Mouse (Mus musculus): Measurements from ENCODE around the gene C1qtnf2. TPM values are rescaled to one million over a fixed set of nuclear protein-coding genes. Genes with fewer than 3 reads are reported as not detected.

C1qtnf2 gene
- total RNA-seq (2021) = 1 to 10 TPM; 1.8 to 2.2 TPM
- long read RNA-seq, experiment 1, partial matches to known transcripts = 0 of 4 reads
- long read RNA-seq, experiment 1, other reads (novel, unspliced or antisense) = 0 of 4 reads
- long read RNA-seq, experiment 2 = 0 reads

- intact Hi-C loops (cut with DNase I) = no loop called here
- peak within 1 kb of the TSS; percentile 44 for H3K4me3 ChIP-seq
- no peak for TF ChIP-seq CTCF (IDR thresholded peaks at IDR 0.05)
- no peak for DNase-seq (ENCODE audit: extremely low spot score in 1 of 2, low spot score in 2 of 2)
- no peak within 1 kb of the TSS for H3K27ac ChIP-seq
Observed at GRCm38 (mm10) chr11:43474225-43474774, at the start of gene C1qtnf2. Gene C1qtnf2 (plus strand): TSS chr11:43474276.

DNA sequence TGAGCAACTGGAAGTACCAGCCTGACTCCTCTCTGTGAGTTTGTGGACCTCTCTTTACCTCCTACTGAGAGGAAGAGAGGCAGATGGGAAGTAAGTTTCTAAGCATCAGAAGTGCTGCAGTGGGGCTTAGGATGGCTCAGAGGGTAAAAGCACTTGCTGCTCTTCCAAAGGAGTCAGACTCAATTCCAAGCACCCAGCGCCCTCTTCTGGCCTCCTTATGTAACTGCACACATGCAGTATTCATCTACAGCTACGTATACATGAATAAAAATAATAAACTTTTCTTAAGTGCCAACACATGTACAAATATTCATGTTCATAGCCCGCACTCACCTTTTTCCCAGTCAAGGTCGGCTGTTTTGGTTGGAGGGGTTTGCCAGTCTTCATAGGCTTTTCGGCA, 49.7 kb upstream of the C1qtnf2 start:
- no peak overlapping the region for H3K27ac ChIP-seq
- H3K4me3 ChIP-seq = no peak overlapping the region
- intact Hi-C loops (cut with DNase I) = no loop called here
- DNase-seq (ENCODE audit: extremely low spot score in 1 of 2, low spot score in 2 of 2) = no peak
- peak; percentile 42 for TF ChIP-seq CTCF (IDR thresholded peaks at IDR 0.05)

- no peak overlapping the region for H3K27ac ChIP-seq
- intact Hi-C loops (cut with DNase I) = no loop called here
- no peak for TF ChIP-seq CTCF (IDR thresholded peaks at IDR 0.05)
- peak overlapping the region; percentile 46 for H3K4me3 ChIP-seq
- DNase-seq (ENCODE audit: extremely low spot score in 1 of 2, low spot score in 2 of 2) = no peak
Observed at GRCm38 (mm10) chr11:43425166-43425709, 48.8 kb upstream of the C1qtnf2 start.

DNA sequence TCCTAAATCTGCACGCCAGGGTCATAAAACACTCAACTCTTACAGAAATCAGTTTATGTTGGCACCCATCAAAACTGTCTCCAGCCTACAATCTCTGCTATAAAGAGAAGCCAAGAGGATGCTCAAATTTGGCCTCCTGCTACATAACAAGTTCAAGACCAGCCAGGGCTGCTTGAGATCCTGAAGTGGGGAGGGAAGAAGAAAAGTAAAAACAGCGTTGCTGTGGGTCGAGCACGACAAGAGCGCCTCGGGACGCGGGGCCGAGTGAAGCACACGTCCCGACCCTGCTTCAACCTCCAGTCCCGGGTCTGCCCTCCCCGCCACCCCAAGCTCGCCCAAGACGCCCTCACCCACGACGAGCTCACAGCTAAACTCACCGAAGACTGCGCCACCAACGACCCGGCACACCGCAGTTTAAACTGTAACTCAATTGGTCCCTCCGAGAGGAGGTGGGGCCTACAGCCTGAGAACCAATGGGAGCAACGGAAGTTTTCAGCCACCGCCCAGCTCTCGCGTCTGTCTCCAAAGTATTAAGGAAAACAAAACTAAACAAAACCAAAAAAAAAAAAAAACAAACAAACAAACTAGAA, 48.2 kb upstream of the C1qtnf2 start, which contains the start of gene Pttg1:
TSS of gene Pttg1 (minus strand) at position 428 of the 590 bp plus-strand sequence.
- Histone ChIP-seq H3K27ac (peak within 1 kb of the TSS; percentile 45), H3K4me3 (peak within 1 kb of the TSS; percentile 46)
- TF ChIP-seq CTCF (IDR thresholded peaks at IDR 0.05) = no peak
- intact Hi-C loops (cut with DNase I) = no loop called here
- peak; percentile 63 to 68 for DNase-seq (ENCODE audit: extremely low spot score in 1 of 2, low spot score in 2 of 2)

GRCm38 (mm10) chr11:43426414-43426884, 47.6 kb upstream of the C1qtnf2 start:
- intact Hi-C loops (cut with DNase I) = no loop called here
- Histone ChIP-seq H3K4me3 (peak overlapping the region; percentile 46), H3K27ac (peak overlapping the region; percentile 45; the same call in 1 of the 2 replicates)
- no peak for TF ChIP-seq CTCF (IDR thresholded peaks at IDR 0.05)
- no peak for DNase-seq (ENCODE audit: extremely low spot score in 1 of 2, low spot score in 2 of 2)

DNA sequence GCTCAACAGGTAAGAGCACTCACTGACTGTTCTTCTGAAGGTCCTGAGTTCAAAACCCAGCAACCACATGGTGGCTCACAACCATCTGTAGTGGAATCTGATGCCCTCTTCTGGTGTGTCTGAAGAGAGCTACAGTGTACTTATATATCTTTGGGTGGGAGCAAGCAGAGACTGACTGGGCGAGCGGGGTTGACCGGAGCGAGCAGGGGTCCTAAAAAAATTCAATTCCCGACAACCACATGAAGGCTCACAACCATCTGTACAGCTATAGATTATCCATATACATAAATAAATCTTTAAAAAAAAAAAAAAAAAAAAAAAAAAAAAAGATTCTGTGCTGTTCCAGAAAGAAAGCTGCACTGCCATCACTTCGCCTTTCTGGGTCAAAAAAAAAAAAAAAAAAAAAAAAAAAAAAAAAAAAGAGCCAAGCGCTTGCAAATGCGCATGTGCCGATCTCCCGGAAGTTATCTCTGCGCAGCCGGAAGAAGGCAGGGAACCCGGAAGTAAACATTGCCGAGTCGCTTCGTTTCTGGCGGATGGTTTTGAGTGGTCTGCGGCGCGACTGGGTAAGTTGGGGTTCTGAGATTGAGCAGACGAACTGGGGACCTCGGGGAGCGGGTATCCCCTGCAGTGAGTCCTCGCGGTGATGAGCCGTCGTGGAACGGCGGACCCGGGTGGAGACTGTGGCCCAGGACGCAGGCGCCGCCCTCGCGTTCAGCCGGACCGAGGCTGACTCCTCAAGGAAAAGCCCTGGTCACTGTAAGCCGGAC, 40.6 kb upstream of the C1qtnf2 start, which contains the start of gene Slu7:
TSS of gene Slu7 (plus strand) at position 491 of the 770 bp plus-strand sequence.
- Histone ChIP-seq H3K27ac (peak within 1 kb of the TSS; percentile 84), H3K4me3 (peak within 1 kb of the TSS; percentile 63)
- TF ChIP-seq CTCF (IDR thresholded peaks at IDR 0.05) = peak; percentile 16
- DNase-seq (ENCODE audit: extremely low spot score in 1 of 2, low spot score in 2 of 2) = peak; percentile 63 to 66
- intact Hi-C loops (cut with DNase I) = no loop called here

- intact Hi-C loops (cut with DNase I) = no loop called here
- Histone ChIP-seq H3K27ac (peak overlapping the region; percentile 84), H3K4me3 (peak overlapping the region; percentile 63)
- no peak for TF ChIP-seq CTCF (IDR thresholded peaks at IDR 0.05)
- DNase-seq (ENCODE audit: extremely low spot score in 1 of 2, low spot score in 2 of 2) = no peak
Observed at GRCm38 (mm10) chr11:43434024-43434407, 40.1 kb upstream of the C1qtnf2 start.

DNA sequence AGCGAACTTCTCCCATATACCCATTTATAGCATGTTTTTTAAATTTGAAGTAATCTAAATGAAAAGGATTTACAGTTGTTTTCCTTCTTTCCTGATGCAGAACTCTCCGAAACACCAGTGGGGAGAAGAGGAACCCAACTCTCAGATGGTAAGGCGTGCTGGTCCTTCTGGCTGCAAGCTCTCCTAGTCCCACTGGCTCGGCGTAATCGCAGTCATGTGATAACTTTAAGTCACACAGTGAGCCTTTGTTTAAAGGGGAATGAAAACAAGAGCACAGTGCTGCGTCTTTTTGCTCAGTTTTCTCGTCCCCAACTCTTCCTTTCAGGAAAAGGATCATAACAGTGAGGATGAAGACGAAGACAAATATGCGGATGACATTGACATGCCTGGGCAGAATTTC, 33.0 kb upstream of the C1qtnf2 start:
- Histone ChIP-seq H3K4me3 (no peak overlapping the region), H3K27ac (no peak overlapping the region)
- intact Hi-C loops (cut with DNase I) = loop anchor here (5.0 kb wide), 1 partner anchor 241 kb away; the partner anchor contains the start of gene Pwwp2a
- TF ChIP-seq CTCF (IDR thresholded peaks at IDR 0.05) = no peak
- no peak for DNase-seq (ENCODE audit: extremely low spot score in 1 of 2, low spot score in 2 of 2)

DNA sequence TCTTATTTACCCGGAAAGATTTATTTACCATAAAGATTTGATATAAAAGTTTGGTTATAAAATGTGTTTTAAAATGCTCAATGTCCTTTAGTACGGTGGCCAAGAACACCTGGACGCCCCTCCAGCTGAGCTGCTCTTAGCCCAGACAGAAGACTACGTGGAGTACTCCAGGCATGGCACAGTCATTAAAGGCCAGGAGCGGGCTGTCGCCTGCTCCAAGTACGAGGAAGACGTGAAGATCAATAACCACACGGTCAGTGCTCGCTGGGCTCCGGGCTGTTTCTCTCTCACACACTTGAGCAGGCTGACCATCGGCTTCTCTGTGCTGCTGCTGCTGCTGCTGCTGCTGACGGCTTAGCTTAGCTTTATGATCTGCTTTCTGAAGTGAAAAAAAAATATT, 30.9 kb upstream of the C1qtnf2 start:
- H3K27ac ChIP-seq = no peak overlapping the region
- no peak for TF ChIP-seq CTCF (IDR thresholded peaks at IDR 0.05)
- DNase-seq (ENCODE audit: extremely low spot score in 1 of 2, low spot score in 2 of 2) = no peak
- intact Hi-C loops (cut with DNase I) = loop anchor here (5.0 kb wide), 1 partner anchor 239 kb away; the partner anchor contains the start of gene Pwwp2a
- no peak overlapping the region for H3K4me3 ChIP-seq

GRCm38 (mm10) chr11:43449916-43450315, 24.2 kb upstream of the C1qtnf2 start:
- H3K4me3 ChIP-seq = no peak overlapping the region
- intact Hi-C loops (cut with DNase I) = loop anchor here (5.0 kb wide), 2 partner anchors 42 to 282 kb away; no protein-coding TSS in a partner anchor
- DNase-seq (ENCODE audit: extremely low spot score in 1 of 2, low spot score in 2 of 2) = no peak
- TF ChIP-seq CTCF (IDR thresholded peaks at IDR 0.05) = no peak
- H3K27ac ChIP-seq = no peak overlapping the region

DNA sequence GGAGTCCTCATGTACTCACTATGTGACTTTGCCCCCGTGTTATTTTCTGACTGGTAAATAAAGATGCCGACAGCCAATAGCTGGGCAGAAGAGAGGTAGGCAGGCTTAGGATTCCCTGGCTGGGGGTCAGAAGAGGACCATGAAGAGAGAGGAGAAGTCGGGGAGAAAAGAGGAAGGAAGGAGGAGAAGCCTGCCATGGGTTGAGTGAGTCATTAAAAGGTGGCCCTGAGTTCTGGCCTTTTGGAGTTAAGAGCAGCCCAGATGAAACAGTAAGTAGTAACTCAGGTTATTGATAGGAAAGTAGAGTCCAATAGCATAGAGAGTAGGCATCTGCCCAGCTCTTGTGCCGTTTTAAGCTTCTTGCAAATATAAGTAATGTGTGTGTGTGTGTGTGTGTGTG, 22.8 kb upstream of the C1qtnf2 start:
- H3K4me3 ChIP-seq = no peak overlapping the region
- intact Hi-C loops (cut with DNase I) = loop anchor here (5.0 kb wide), 1 partner anchor 41 kb away; no protein-coding TSS in a partner anchor
- DNase-seq (ENCODE audit: extremely low spot score in 1 of 2, low spot score in 2 of 2) = no peak
- TF ChIP-seq CTCF (IDR thresholded peaks at IDR 0.05) = no peak
- no peak overlapping the region for H3K27ac ChIP-seq
